Mouse (Mus musculus) CH12.LX (cell line): Measurements from ENCODE around the gene 2210408I21Rik.

Source experiments
- BHLHE40 ChIP-seq: IDR thresholded peaks from 2 replicates; pipeline ENCODE4 v1.6.1; 2011; ENCODE audit warnings: mild to moderate bottlenecking, low read depth, low read length, improper control_type of control experiment
- CHD2 ChIP-seq: IDR thresholded peaks from 2 replicates; pipeline ENCODE4 v1.6.1; 2011; ENCODE audit warnings: low read length, improper control_type of control experiment
- CTCF ChIP-seq, 2 experiments: IDR thresholded peaks in 1 of 2; conservative IDR thresholded peaks in 1 of 2; 2 replicates each; pipeline ENCODE4 v1.5.1; 2011 to 2012; ENCODE audit warnings: low read depth in 2 of 2, low read length in 2 of 2, improper control_type of control experiment in 1 of 2, inconsistent platforms in 1 of 2, mild to moderate bottlenecking in 1 of 2, moderate library complexity in 1 of 2
- E2F4 ChIP-seq: IDR thresholded peaks from 2 replicates; pipeline ENCODE4 v1.6.1; 2011; ENCODE audit warnings: low read depth, low read length, improper control_type of control experiment; ENCODE audit not compliant: insufficient replicate concordance
- EP300 ChIP-seq: IDR thresholded peaks from 2 replicates; pipeline ENCODE4 v1.6.1; 2011; ENCODE audit warnings: low read length, improper control_type of control experiment
- IRF4 ChIP-seq: IDR thresholded peaks from 2 replicates; pipeline ENCODE4 v1.6.1; 2014; ENCODE audit warnings: low read depth, mild to moderate bottlenecking, inconsistent platforms, low read length, improper control_type of control experiment
- JUND ChIP-seq: conservative IDR thresholded peaks from 2 replicates; pipeline ENCODE4 v1.6.1; 2011; ENCODE audit warnings: low read depth, low read length, improper control_type of control experiment
- MAZ ChIP-seq: IDR thresholded peaks from 2 replicates; pipeline ENCODE4 v1.6.1; 2012; ENCODE audit warnings: low read depth, mild to moderate bottlenecking, inconsistent platforms, low read length, improper control_type of control experiment, moderate library complexity
- MYC ChIP-seq: IDR thresholded peaks from 2 replicates; pipeline ENCODE4 v1.6.1; 2011; ENCODE audit warnings: low read depth, mild to moderate bottlenecking, improper control_type of control experiment, low read length
- POLR2A ChIP-seq: IDR thresholded peaks from 2 replicates; pipeline ENCODE4 v1.6.1; 2011; ENCODE audit warnings: low read depth, mild to moderate bottlenecking, improper control_type of control experiment, low read length
- RCOR1 ChIP-seq: conservative IDR thresholded peaks from 2 replicates; pipeline ENCODE4 v1.6.1; 2012; ENCODE audit warnings: low read depth, mild to moderate bottlenecking, inconsistent platforms, low read length, improper control_type of control experiment
- SIN3A ChIP-seq: IDR thresholded peaks from 2 replicates; pipeline ENCODE4 v1.6.1; 2012; ENCODE audit warnings: low read length, improper control_type of control experiment, inconsistent platforms
- USF1 ChIP-seq: IDR thresholded peaks from 2 replicates; pipeline ENCODE4 v1.6.1; 2014; ENCODE audit warnings: low read depth, mild to moderate bottlenecking, inconsistent platforms, low read length, improper control_type of control experiment

- no peak for TF ChIP-seq CTCF (conservative IDR thresholded peaks at IDR 0.05 in 1 of 2, IDR thresholded peaks at IDR 0.05 in 1 of 2; ENCODE audit: low read depth in 2 of 2, low read length in 2 of 2)
- no peak for TF ChIP-seq RCOR1
- no peak for TF ChIP-seq USF1
- no peak for TF ChIP-seq IRF4
- TF ChIP-seq POLR2A, result no peak
- no peak for TF ChIP-seq BHLHE40
- no peak for TF ChIP-seq E2F4
- no peak for TF ChIP-seq EP300
- no peak for TF ChIP-seq CHD2
- TF ChIP-seq JUND, result no peak
- no peak for TF ChIP-seq MYC
- TF ChIP-seq SIN3A, result no peak
- TF ChIP-seq MAZ, result no peak
Measured at GRCm38 (mm10) chr13:77412829-77413228, 277.5 kb downstream of the 2210408I21Rik start.
